ENCODE assay signal across 22 mouse cellular contexts in genomic region chr7:95733807-95734206, GRCm38 (mm10).
DNase-seq lines count a peak whose midpoint lies in the region; ATAC-seq and TF ChIP-seq lines count a peak whose summit lies in the region.
"Had no signal": no experiment of that assay in that cellular context is flagged by ENCODE, and none has a peak within 500 bp of the region (broad histone marks: within the 10 kb centered on the region; RNA-seq: fewer than 3 reads in every experiment).

No protein-coding gene starts in this region.

- no peak overlapping the region for H3K4me2 ChIP-seq in forebrain, embryonic 15.5 days (replicated peaks)
- H3K4me2 ChIP-seq: embryonic facial prominence, embryonic 13.5 days; embryonic facial prominence, embryonic 15.5 days had no signal

- no peaks in the 10 kb centered on the region for H3K4me1 ChIP-seq in forebrain, embryonic 15.5 days
- H3K4me1 ChIP-seq in forebrain, embryonic 10.5 days, result peaks cover 6% of the 10 kb centered on the region; the same call in 1 of the 2 replicates
- H3K4me1 ChIP-seq: embryonic facial prominence, embryonic 15.5 days had no signal

- no peak overlapping the region for H3K9ac ChIP-seq in forebrain, embryonic 15.5 days (replicated peaks)
- H3K9ac ChIP-seq: embryonic facial prominence, embryonic 13.5 days; embryonic facial prominence, embryonic 15.5 days had no signal

- H3K36me3 ChIP-seq in forebrain, embryonic 15.5 days, result no peaks in the 10 kb centered on the region
- no peaks in the 10 kb centered on the region for H3K36me3 ChIP-seq in forebrain, embryonic 10.5 days (replicated peaks)
- H3K36me3 ChIP-seq: embryonic facial prominence, embryonic 13.5 days; embryonic facial prominence, embryonic 15.5 days; G1E had no signal

- 46% methylated on average over 1 of the region's 1 CpGs for WGBS in forebrain, embryonic 15.5 days
- 85% methylated on average over 1 of the region's 1 CpGs for WGBS in forebrain, embryonic 10.5 days

- TF ChIP-seq POLR2A in brain, embryonic 14.5 days (IDR thresholded peaks at IDR 0.05; ENCODE audit: borderline replicate concordance, extremely low read depth, insufficient read depth, insufficient read length, poor library complexity, severe bottlenecking), result no peak

- H3K27ac ChIP-seq in forebrain, embryonic 15.5 days (replicated peaks), result peak overlapping the region; percentile 31; the same call in 1 of the 2 replicates
- H3K27ac ChIP-seq in forebrain, embryonic 10.5 days, result no peak overlapping the region
- H3K27ac ChIP-seq: embryonic facial prominence, embryonic 13.5 days; embryonic facial prominence, embryonic 15.5 days had no signal

- H3K9me3 ChIP-seq in forebrain, embryonic 15.5 days, result no peaks in the 10 kb centered on the region
- no peaks in the 10 kb centered on the region for H3K9me3 ChIP-seq in forebrain, embryonic 10.5 days
- H3K9me3 ChIP-seq: embryonic facial prominence, embryonic 13.5 days; embryonic facial prominence, embryonic 15.5 days had no signal

- 0 out of 2 replicates have a peak, but pooled peaks have one; percentile 51 for ATAC-seq in forebrain, embryonic 15.5 days (replicated peaks)
- ATAC-seq: activated CD4-positive, CD25-positive, alpha-beta regulatory T cell, adult 4 months; CD4-positive, CD25-positive, alpha-beta regulatory T cell, adult 4 months; Patski had no signal

- DNase-seq in cerebellum, postnatal 10 days, result peak; percentile 24 to 39
- no peak for DNase-seq in cerebellum, postnatal 4 days (ENCODE audit: low spot score in 2 of 2)
- DNase-seq in forebrain, embryonic 10.5 days (ENCODE audit: extremely low spot score, low spot score), result no peak
- peak; percentile 55 for DNase-seq in brain, embryonic 14.5 days (ENCODE audit: low read depth)
- DNase-seq: adrenal gland, adult 8-10 months; adrenal gland, postnatal 14 days; adrenal gland, postnatal 36 days; B cell, adult 2 months; cerebellum, adult 11 months; cerebellum, adult 18-20 months; cerebellum, adult 8-10 months; cerebellum, adult 9-11 months; cerebellum, postnatal 25 days had no signal

- no peak overlapping the region for H3K4me3 ChIP-seq in forebrain, embryonic 15.5 days
- no peak overlapping the region for H3K4me3 ChIP-seq in forebrain, embryonic 10.5 days
- H3K4me3 ChIP-seq: embryonic facial prominence, embryonic 13.5 days; embryonic facial prominence, embryonic 15.5 days; erythroblast, embryonic 14.5 days had no signal

- no peaks in the 10 kb centered on the region for H3K27me3 ChIP-seq in forebrain, embryonic 15.5 days
- no peaks in the 10 kb centered on the region for H3K27me3 ChIP-seq in forebrain, embryonic 10.5 days (ENCODE audit: poor library complexity, severe bottlenecking)
- H3K27me3 ChIP-seq: CH12.LX; embryonic facial prominence, embryonic 13.5 days; embryonic facial prominence, embryonic 15.5 days; Patski had no signal

- no peak for TF ChIP-seq CTCF in brain, embryonic 14.5 days (IDR thresholded peaks at IDR 0.05; ENCODE audit: borderline replicate concordance, extremely low read depth, insufficient read depth, insufficient read length)

Comparison
In these comparisons a context has a peak if more than half of its experiments do, and no peak if none do; other contexts are left out.
1. DNase-seq: peak in cerebellum, postnatal 10 days (2 of 2) and brain, embryonic 14.5 days (single experiment); none in cerebellum, postnatal 4 days (0 of 2) and forebrain, embryonic 10.5 days (single experiment).